Comparison of ENCODE assay signal across 10 mouse cellular contexts in the genomic region with DNA sequence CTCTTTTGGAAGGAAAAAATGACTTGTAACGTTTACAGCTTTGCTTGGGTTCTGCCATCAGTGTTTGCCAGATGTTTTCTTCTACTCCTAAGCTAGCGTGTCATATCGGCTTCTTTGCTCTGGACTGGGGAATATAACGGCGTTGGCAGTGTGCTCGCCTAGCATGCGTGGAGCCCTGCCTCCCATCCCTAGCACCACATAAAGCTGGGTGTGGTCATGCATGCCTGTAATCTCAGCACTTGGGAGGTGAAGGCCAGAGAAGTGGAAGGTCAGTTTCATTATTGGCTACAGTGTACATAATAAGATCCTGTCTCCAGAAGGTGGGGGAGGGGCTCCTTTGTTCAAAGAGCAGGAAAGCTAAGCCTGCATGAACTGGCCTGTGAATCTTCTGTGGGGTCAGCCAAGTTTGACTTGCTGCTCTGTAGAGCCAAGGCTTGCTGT. TPM values are rescaled to one million over a fixed set of nuclear protein-coding genes. Genes with fewer than 3 reads are reported as not detected.
DNase-seq lines count a peak whose midpoint lies in the region; ATAC-seq lines count a peak whose summit lies in the region.
"Had no signal": no experiment of that assay in that cellular context is flagged by ENCODE, and none has a peak within 500 bp of the region (broad histone marks: within the 10 kb centered on the region; RNA-seq: fewer than 3 reads in every experiment).

No protein-coding gene starts in this region.

- no peak overlapping the region for H3K9ac ChIP-seq in lung, embryonic 15.5 days

- no peaks in the 10 kb centered on the region for H3K9me3 ChIP-seq in lung, embryonic 15.5 days

- H3K4me1 ChIP-seq in lung, embryonic 15.5 days: peaks cover 48% of the 10 kb centered on the region

- no peaks in the 10 kb centered on the region for H3K27me3 ChIP-seq in lung, embryonic 15.5 days

- WGBS in lung, embryonic 15.5 days: 39% methylated on average over 7 of the region's 7 CpGs

- DNase-seq in embryo, embryonic 10.5 days (ENCODE audit: low spot score): peak; percentile 51
- no peak for DNase-seq in embryo, embryonic 9.5 days (ENCODE audit: extremely low spot score)
- peak; percentile 73 for DNase-seq in urinary bladder, postnatal 4 days (ENCODE audit: low spot score in 2 of 2)
- DNase-seq in urinary bladder, postnatal 10 days (ENCODE audit: low spot score): no peak
- no peak for DNase-seq in Muller cell, postnatal 12 days (ENCODE audit: inconsistent ontology term)
- no peak for DNase-seq in layer of hippocampus, adult 9-11 months
- DNase-seq in left cerebral cortex, postnatal 36 days (ENCODE audit: low spot score in 2 of 2): no peak
- DNase-seq: thymus, postnatal 4 days had no signal

- peak; percentile 40 for ATAC-seq in lung, embryonic 15.5 days (ENCODE audit: borderline replicate concordance, extremely low read depth, low FRiP score, low TSS enrichment)
- ATAC-seq: hindbrain, postnatal 0 days had no signal

- H3K36me3 ChIP-seq in lung, embryonic 15.5 days: no peaks in the 10 kb centered on the region

- H3K4me3 ChIP-seq in lung, embryonic 15.5 days: no peak overlapping the region

- intact Hi-C loops in left cerebral cortex, postnatal 36 days (cut with DNase I): no loop called here

- H3K27ac ChIP-seq in lung, embryonic 15.5 days: peak overlapping the region; percentile 87
- H3K27ac ChIP-seq: hindbrain, postnatal 0 days had no signal

- no peak overlapping the region; the same call in 1 of the 2 replicates for H3K4me2 ChIP-seq in lung, embryonic 15.5 days

RNA-seq across cellular contexts. Expression of gene Tcam1, which starts 1.5 kb away (rescaled TPM):
- polyA plus RNA-seq in lung, embryonic 15.5 days (2015; fragmentation: Nextera tagmentation; extraction: Ambion mirVana): 0.23 and 0.24 TPM in 2 replicates
- total RNA-seq in left cerebral cortex, postnatal 36 days (2021): under 1 TPM; 0.15 to 0.25 TPM

RNA-seq across cellular contexts. Expression of gene Smarcd2, which starts 2.2 kb away (rescaled TPM):
- polyA plus RNA-seq in lung, embryonic 15.5 days (2015; fragmentation: Nextera tagmentation; extraction: Ambion mirVana): 79.1 and 81.6 TPM in 2 replicates
- 10 to 100 TPM; 17.2 to 20.6 TPM for total RNA-seq in left cerebral cortex, postnatal 36 days (2021)

RNA-seq across cellular contexts. Expression of gene Psmc5, which starts 19.0 kb away (rescaled TPM):
- 271 and 275 TPM in 2 replicates for polyA plus RNA-seq in lung, embryonic 15.5 days (2015; fragmentation: Nextera tagmentation; extraction: Ambion mirVana)
- total RNA-seq in left cerebral cortex, postnatal 36 days (2021): 100 to 1,000 TPM; 183 to 198 TPM

RNA-seq across cellular contexts. Expression of gene Ftsj3, which starts 19.1 kb away (rescaled TPM):
- polyA plus RNA-seq in lung, embryonic 15.5 days (2015; fragmentation: Nextera tagmentation; extraction: Ambion mirVana): 50.2 and 54.1 TPM in 2 replicates
- total RNA-seq in left cerebral cortex, postnatal 36 days (2021): 10 to 100 TPM; 26.0 to 29.8 TPM

RNA-seq across cellular contexts. Expression of gene Gh, which starts 26.7 kb away (rescaled TPM):
- polyA plus RNA-seq in lung, embryonic 15.5 days (2015; fragmentation: Nextera tagmentation; extraction: Ambion mirVana): not detected in 2 replicates
- not detected for total RNA-seq in left cerebral cortex, postnatal 36 days (2021)
- total RNA-seq: hindbrain, postnatal 0 days had no signal
- polyA plus RNA-seq: hindbrain, postnatal 0 days had no signal

Comparison
In these comparisons a context has a peak if more than half of its experiments do, and no peak if none do; other contexts are left out.
1. DNase-seq: peak in embryo, embryonic 10.5 days (single experiment) and urinary bladder, postnatal 4 days (2 of 2); none in embryo, embryonic 9.5 days (single experiment), urinary bladder, postnatal 10 days (single experiment), Muller cell, postnatal 12 days (single experiment), layer of hippocampus, adult 9-11 months (single experiment) and left cerebral cortex, postnatal 36 days (0 of 2).